Mouse (Mus musculus): ENCODE measurements around the gene Ifitm6.
"Not testable (repeated sequence)": the region's sequence is repeated elsewhere in the genome, so short reads cannot be mapped to it uniquely, and the experiment has no call there.

The Ifitm6 gene

DNA sequence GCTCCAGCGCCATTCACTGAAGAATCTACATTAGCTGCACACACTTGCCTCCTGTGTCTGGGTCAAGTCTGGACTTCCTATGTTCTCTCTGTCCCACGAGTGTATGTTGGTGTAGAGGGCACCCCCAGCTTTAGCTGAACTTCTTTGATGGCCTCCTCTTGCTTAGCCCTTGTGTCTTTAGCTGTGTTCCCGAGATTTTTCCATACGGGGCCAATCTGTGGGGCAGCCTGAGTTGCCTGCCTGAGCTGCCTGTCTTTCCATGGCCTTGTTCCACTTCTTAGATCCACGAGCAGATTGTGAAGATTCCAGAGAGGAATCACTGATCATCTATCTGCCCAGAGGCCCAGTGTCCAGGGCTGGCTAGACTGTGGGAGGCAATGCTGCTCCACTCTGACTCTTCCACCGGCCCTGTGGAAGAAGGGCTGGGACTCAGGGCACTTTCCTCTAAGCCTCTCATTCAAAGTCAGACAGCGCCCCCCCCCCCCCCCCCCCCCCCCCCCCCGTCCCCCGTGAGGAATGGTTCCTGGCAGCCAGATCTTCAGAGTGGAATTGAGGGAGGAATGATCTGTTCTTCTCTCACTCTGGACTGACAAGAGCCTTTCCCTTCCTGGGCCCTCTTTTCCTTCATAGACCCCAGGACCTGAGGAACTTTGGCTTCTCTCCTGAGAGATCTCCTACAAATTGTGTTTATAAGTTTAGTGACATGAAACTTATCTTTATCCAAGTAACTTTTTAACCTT lies 23.3 kb upstream of the Ifitm6 start:
- DNase-seq (ENCODE audit: low spot score), result no peak

DNA sequence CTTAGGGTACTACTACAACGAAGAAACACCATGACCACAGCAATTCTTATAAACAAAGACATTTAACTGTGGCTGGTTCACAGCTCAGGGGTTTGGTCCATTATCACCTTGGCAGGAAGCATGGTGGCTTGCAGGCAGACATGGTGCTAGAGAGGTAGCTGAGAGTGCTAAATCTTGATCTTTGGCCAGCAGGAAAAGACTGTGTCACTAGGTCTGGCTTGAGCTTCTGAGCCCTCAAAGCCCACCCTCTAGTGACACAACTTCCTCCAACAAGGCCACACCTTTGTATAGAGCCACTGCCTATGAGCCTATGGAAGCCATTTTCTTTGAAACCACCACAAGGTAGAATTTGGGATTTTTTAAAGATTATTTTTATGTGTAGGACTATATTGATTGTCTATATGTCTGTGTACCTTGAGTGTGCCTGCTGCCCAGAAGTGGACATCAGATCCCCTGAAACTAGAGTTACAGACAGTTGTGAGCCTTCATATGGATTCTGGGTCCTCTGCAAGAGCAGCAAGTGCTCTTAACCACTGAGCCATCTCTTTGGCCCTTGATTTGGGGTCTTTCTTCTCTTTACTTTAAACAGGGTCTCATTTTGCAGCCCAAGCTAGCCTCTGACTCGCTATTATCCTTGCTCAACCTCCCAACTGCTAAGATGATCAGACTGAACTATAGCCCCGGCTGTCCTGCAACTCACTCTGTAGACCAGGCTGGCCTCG lies 21.8 kb upstream of the Ifitm6 start:
- no peak for DNase-seq (ENCODE audit: low spot score)

DNA sequence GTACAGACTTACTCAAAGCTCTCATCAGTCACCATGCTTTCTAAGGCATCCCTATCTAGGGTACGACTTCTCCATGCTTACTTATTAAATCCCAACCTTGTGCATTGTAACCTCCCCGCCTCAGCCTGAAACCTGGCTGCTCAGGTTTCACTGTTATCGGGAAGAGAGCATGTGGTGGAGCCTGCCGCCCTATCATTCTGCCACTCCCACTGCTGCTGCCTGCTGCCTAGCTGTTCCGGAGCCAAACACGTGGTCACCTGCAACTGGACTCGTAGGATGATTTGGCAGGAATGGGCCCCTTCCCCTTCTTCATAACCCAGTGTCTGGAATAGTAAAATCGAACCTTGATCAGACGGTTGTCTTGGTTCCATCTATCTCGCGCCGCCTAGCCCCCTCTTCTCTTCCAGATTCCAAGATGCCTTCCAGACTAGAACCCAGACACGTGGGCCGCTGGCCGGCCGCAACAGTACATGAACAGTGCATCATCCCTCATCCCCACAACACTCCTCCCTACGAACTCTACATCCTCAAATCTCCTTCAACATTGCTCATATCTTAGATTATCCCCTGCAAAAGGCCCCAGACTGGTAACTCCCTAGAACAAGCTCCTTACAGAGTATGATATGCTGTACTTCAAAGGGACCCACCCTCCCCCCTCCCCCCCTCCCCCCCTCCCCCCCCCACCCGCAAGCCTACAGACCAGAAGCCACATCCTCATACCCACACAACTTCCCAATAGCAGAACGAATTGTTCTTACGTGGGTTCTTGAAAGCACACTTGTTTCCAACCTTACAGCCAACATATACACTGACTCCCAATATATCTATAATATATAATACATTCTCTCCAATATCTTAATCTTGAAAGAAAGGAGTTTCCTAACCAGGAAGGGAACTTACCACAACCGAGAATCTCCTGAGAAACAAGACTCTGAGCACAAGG lies 20.6 kb upstream of the Ifitm6 start:
- DNase-seq (ENCODE audit: low spot score), result no peak

DNA sequence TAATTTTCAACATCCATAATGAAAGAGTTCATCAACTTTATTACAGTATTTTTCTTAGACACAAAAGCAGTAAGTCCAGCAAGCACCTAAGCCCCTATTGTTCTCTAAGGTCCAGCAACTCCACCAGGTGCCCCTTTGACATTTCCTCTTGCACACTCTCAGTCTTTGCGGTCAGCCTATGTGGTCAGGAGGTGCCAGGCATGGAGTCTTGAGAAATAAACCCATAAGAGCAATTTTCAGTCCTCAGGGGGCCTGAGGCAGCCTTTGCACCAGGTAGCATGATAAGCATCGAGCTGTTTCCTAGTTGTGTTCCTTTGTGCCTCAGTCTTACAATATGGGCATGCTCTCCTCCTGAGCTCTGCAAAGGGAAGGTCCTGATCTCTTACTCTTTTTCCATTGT lies 18.9 kb upstream of the Ifitm6 start:
- DNase-seq (ENCODE audit: low spot score), result not testable (repeated sequence)

- DNase-seq (ENCODE audit: low spot score), result no peak
Observed at GRCm38 (mm10) chr7:141032458-141033167, 14.9 kb upstream of the Ifitm6 start.

DNA sequence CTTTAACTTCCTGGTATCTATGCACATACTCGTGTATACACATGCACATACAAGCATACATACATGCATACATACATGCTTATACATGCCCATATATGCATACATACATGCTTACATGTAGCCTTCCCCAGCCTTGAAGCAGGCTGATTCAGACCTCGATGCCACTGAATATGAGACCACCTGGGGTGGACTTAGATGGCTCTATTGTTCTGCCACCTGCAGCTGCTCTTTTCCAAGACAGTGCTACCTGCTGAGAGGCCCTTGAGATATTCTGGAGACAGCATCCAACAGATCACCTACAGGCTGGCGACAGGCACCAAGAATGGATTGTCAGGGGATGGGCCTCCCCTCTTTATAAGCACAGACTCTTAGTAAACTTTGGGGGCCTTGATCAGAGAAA lies 12.7 kb upstream of the Ifitm6 start:
- DNase-seq (ENCODE audit: low spot score), result no peak

DNA sequence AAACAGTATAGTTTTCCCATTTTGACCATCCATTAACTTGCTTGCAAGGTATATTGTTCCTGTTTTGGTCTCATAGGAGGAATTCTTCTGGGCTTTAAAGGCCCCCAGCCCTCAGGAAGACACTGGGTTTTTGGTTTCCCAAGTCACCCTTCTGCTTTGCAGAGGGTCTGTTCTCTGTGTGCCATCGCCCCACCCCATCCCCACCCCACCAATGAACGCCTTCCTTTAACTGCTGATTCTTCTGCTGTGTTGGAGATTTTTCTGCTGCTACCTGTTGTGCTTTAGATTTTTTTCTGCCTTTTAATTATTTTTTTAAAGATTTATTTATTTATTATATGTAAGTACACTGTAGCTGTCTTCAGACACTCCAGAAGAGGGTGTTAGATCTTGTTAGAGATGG lies 11.1 kb upstream of the Ifitm6 start, which contains the start of gene Gm17387:
Gm17387 (plus strand) TSS at position 301 of the 400 bp plus-strand sequence.
- no peak for DNase-seq (ENCODE audit: low spot score)

DNA sequence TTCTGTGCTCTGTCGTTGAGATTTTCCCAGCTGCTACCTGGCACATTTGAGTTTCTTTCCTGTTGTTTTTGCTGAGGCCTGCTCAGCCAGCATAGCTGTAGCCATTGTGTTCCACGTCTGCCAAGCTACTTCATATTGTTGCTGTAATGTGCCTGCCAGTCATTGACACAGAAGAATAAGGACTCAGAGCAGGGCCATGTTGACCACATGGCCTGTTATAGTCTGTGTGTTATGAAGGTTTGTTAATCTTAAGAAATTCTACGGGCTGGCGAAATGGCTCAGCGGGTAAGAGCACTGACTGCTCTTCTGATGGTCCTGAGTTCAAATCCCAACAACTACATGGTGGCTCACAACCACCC lies 9.0 kb upstream of the Ifitm6 start:
- DNase-seq (ENCODE audit: low spot score), result no peak

DNA sequence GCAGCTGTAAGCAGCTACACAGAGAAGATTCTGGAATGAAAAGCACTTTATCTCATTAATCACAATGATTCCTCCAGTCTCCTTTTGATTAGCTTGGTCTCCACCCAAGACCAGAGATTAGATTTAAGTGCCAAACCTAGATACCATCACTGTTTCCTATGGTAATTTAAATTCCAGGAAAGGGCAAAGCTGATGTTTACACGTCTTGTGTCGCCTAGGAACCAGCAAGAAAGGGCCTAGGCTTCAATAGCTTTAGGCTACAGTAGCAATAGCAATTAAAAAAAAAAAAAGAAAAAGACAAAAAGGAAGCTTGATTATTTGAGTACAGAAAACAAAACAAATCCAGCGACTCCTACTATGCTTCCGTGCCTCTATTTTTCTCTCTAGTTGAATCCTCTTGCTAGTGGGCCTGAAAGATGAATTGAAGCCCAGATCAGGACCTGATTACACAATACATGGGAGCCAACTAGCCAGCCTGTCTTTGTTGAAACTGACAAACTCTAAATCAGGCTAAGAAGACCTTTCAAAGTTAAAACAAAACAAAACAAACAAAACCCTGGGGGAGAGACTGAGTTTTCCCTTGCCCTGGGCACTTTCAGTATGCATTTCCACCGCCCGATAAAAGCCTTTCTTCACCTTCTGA lies 8.5 kb upstream of the Ifitm6 start:
- no peak for DNase-seq (ENCODE audit: low spot score)

- no peak for DNase-seq (ENCODE audit: low spot score)
Observed at GRCm38 (mm10) chr7:141024865-141025838, 7.4 kb upstream of the Ifitm6 start.

GRCm38 (mm10) chr7:141021489-141022449 lies 4.0 kb upstream of the Ifitm6 start:
- DNase-seq (ENCODE audit: low spot score), result no peak

DNA sequence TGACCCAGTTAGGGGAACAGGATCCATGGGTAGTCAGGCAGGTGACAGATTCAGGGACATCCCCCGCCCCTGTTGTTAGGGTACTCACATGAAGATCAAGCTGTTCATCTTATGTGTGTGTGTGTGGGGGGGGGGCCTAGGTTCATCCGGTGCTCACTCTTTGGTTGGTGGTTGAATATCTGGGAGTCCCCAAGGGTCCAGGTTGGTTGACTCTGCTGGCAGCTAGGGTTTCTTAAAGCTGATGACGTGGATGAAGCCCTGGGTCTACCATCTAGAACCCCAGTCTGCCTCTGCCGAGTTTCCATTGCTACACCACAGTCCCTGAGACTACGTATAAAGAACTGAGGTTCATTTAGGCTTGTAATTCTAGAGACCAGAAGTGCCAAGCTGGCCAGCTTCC lies 1.3 kb upstream of the Ifitm6 start:
- no peak for DNase-seq (ENCODE audit: low spot score)

GRCm38 (mm10) chr7:141016707-141017697 lies 722 bp downstream of the Ifitm6 start:
- DNase-seq (ENCODE audit: low spot score), result no peak

DNA sequence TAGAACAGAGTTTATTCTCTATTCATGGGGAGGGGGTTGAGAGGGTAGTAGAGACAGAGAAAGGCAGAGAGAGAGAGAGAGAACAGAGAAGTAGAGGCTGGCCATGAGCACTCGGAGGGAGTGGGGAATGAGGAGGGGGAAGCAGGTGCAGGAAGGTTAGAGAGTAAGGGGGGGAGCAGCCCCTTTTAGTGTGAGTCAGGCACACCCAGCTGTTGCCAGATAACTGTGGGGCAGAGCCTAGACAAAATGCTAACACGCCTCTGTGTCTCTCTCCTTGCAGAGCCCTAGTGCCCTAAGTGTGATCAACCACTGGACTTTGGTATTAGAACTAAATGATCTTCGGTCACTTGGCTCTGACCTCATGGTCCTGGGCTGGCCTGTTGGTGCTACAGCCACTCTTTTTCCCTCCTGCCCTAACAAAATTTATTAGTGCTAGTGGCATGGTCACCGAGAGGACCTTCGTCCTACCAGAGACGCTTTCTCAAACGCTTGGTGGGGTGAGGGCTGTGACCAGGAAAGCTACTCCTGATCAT lies 6.4 kb downstream of the Ifitm6 start:
- DNase-seq (ENCODE audit: low spot score), result no peak

- DNase-seq (ENCODE audit: low spot score), result no peak
Observed at GRCm38 (mm10) chr7:141010593-141010992, 7.1 kb downstream of the Ifitm6 start, which contains the start of gene Ifitm3. Ifitm3 (minus strand) TSS chr7:141010770.

DNA sequence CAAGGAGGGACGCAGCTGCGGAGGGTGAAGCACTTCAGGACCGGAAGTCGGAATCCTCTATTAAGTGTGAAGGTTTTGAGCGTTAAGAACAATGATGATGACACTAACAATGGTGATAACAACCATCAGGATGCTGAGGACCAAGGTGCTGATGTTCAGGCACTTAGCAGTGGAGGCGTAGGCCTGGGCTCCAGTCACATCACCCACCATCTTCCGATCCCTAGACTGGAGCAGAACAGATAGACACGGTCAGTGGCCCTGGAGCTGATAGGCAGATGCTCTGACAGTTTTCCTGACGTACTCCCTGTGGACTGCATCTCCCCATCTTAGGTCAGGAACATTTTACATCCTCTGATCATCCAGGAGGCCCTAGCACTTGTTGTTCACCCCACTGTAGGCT lies 8.1 kb downstream of the Ifitm6 start:
- DNase-seq (ENCODE audit: low spot score), result no peak

GRCm38 (mm10) chr7:141008938-141009660 lies 8.6 kb downstream of the Ifitm6 start:
- DNase-seq (ENCODE audit: low spot score), result peak; percentile 60
